Mouse (Mus musculus): ENCODE results near the gene Naf1. TPM values are rescaled to one million over a fixed set of nuclear protein-coding genes. Genes with fewer than 3 reads are reported as not detected.

The Naf1 gene
- total and polyA plus RNA-seq, 2 experiments from 2014 or later, result 2.9 to 9.1 TPM

DNA sequence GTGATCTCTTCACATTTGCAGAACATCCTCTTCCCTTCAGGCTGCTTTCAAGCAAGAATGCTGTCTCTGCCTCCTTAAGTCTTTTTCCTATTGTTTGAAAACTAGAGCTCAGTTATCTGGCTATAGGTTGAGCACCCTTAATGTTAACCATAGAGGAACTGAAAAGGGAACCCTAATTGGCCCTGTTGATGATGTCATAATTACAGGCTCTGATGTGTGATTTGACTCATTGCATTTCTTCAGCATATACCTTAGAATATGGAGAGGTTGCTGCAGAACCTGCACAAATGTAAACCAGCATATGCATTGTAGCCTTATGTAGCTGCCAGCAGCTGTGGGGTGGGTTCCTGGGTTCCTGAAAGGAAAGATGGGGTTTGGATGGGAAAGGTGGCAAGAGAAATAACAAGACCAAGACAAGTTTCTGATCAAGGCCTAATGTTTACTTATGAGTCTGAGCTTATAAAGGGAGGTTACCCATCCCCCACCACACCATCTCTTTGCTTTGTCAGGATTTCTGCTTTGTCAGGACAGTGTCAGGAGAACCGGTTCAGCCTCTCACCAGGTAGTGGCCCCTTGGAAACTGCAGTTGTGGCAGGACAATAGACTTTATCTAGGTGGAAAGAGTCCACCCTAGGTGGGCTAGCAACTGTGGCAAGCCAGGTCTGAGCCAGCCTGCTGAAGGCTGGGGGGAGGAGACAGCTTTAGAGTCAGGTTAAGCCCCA lies 9.4 kb downstream of the Naf1 start:
- Histone ChIP-seq H3K4me3 (ENCODE audit: low read length) (no peak overlapping the region), H3K36me3 (ENCODE audit: insufficient read depth, low read length) (no peaks in the 10 kb centered on the region), H3K27me3 (ENCODE audit: insufficient read depth, low read length) (no peaks in the 10 kb centered on the region), H3K9me3 (ENCODE audit: low read length) (no peaks in the 10 kb centered on the region), H3K9ac (replicated peaks; ENCODE audit: low read length) (no peak overlapping the region), H3K4me2 (ENCODE audit: low read depth, low read length) (no peak overlapping the region), H3K4me1 (ENCODE audit: insufficient read depth, low read length) (no peaks in the 10 kb centered on the region), H3K27ac (no peak overlapping the region)
- TF ChIP-seq CTCF (IDR thresholded peaks at IDR 0.05; ENCODE audit: low read depth), result no peak
- WGBS, result 15% methylated on average over 1 of the region's 1 CpGs
- DNase-seq (ENCODE audit: low spot score) (no peak), ATAC-seq (no peak)

DNA sequence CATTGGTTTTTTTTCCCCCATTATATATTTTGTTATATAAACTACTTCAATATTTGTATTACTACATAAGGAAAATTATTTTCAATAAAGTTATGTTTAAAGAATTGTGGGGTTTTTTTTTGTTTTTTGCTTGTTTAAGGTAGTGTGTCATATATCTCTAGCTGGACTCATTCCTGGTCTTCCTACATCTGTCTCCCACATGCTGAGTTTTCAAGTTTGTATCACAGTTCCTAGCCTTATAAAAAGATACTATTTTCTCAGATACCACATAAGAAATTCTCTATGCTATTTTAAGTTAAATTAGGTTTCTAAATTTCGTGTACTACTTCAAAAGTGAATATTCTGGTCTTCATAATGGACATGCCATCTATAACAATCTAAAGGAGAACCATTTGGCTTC lies 23.8 kb downstream of the Naf1 start:
- Histone ChIP-seq H3K9me3 (ENCODE audit: low read length) (no peaks in the 10 kb centered on the region), H3K9ac (replicated peaks; ENCODE audit: low read length) (no peak overlapping the region), H3K4me3 (ENCODE audit: low read length) (no peak overlapping the region), H3K27ac (no peak overlapping the region), H3K4me2 (ENCODE audit: low read depth, low read length) (no peak overlapping the region), H3K36me3 (ENCODE audit: insufficient read depth, low read length) (no peaks in the 10 kb centered on the region), H3K27me3 (ENCODE audit: insufficient read depth, low read length) (no peaks in the 10 kb centered on the region), H3K4me1 (ENCODE audit: insufficient read depth, low read length) (no peaks in the 10 kb centered on the region)
- ATAC-seq (no peak), DNase-seq (ENCODE audit: low spot score) (no peak)
- 77% methylated on average over 1 of the region's 1 CpGs for WGBS
- no peak for TF ChIP-seq CTCF (IDR thresholded peaks at IDR 0.05; ENCODE audit: low read depth)

DNA sequence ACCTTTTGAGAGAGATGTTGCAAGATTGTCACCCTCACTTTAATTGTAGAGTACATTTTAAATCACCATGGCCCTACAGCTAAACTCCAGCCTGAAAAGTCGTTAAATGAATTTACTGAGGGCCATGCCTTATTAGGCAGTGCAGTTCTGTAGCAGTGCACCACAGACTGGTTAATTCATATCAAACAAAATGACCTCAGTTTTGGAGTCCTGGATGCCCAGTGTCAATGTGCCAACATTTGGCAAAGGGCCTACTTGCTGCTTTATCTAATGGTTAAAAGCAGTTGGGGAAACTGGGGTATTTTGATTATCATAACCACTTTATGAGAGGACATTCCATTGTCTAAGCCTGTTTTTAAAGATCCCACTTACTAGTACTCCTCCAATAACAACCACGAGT lies 31.9 kb downstream of the Naf1 start:
- WGBS, result 89% methylated on average over 2 of the region's 2 CpGs
- ATAC-seq, result no peak
- no peak for TF ChIP-seq CTCF (IDR thresholded peaks at IDR 0.05; ENCODE audit: low read depth)

DNA sequence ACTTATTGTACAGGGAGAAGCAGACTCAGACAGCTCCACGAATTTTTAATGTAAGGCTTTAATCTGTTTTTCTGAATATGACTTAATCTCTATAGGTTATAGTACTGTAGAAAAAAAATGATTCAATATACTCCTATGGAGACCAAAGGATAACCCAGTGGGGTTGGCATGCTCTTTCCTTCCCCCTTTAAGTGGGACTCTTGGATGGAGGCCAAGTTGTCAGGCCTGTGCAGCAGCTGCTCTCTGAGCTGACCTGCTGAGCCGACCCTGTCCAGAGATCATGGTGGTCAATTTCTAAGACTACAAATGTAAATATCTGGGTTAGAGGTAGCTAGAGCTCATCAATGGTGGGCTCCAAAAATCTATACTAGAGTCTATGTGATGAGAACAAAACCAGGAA lies 45.0 kb downstream of the Naf1 start:
- no peak overlapping the region for H3K4me3 ChIP-seq (ENCODE audit: low read length)
- no peak for ATAC-seq
- WGBS, result 63% methylated on average over 2 of the region's 2 CpGs
- H3K9me3 ChIP-seq (ENCODE audit: low read length), result no peaks in the 10 kb centered on the region
- peak; percentile 16 for DNase-seq (ENCODE audit: low spot score)
- H3K9ac ChIP-seq (replicated peaks; ENCODE audit: low read length), result no peak overlapping the region
- H3K4me2 ChIP-seq (ENCODE audit: low read depth, low read length), result no peak overlapping the region
- no peaks in the 10 kb centered on the region for H3K4me1 ChIP-seq (ENCODE audit: insufficient read depth, low read length)
- H3K27me3 ChIP-seq (ENCODE audit: insufficient read depth, low read length), result no peaks in the 10 kb centered on the region
- H3K36me3 ChIP-seq (ENCODE audit: insufficient read depth, low read length), result no peaks in the 10 kb centered on the region
- no peak for TF ChIP-seq CTCF (IDR thresholded peaks at IDR 0.05; ENCODE audit: low read depth)
- H3K27ac ChIP-seq, result no peak overlapping the region

More for the DNA sequence above, 31.9 kb downstream of the Naf1 start:
- Histone ChIP-seq H3K4me3 (ENCODE audit: low read length) (no peak overlapping the region), H3K4me1 (ENCODE audit: insufficient read depth, low read length) (no peaks in the 10 kb centered on the region), H3K9ac (replicated peaks; ENCODE audit: low read length) (no peak overlapping the region), H3K27me3 (ENCODE audit: insufficient read depth, low read length) (no peaks in the 10 kb centered on the region), H3K9me3 (ENCODE audit: low read length) (no peaks in the 10 kb centered on the region), H3K36me3 (ENCODE audit: insufficient read depth, low read length) (no peaks in the 10 kb centered on the region), H3K27ac (no peak overlapping the region), H3K4me2 (ENCODE audit: low read depth, low read length) (no peak overlapping the region)
- DNase-seq (ENCODE audit: low spot score), result no peak

DNA sequence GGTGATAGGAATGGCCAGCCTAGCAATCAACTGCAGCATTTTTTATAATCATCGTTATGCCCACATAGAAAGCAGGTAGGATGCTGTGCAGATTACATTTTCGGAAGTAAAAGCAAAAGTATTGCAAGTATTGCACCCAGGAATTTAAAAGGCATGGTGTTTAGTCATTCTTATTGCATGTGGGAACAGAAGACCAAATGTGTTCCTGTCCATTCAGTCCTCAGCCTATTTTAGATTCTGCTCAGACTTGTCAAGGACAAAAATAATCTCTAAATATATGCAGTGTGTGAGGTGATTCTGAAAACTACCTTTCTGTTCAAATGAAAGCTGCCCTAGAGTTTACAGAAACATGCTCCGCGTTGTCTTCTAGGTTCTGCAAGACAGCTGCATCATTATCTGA lies 45.5 kb downstream of the Naf1 start:
- TF ChIP-seq CTCF (IDR thresholded peaks at IDR 0.05; ENCODE audit: low read depth), result no peak
- H3K27me3 ChIP-seq (ENCODE audit: insufficient read depth, low read length), result no peaks in the 10 kb centered on the region

DNA sequence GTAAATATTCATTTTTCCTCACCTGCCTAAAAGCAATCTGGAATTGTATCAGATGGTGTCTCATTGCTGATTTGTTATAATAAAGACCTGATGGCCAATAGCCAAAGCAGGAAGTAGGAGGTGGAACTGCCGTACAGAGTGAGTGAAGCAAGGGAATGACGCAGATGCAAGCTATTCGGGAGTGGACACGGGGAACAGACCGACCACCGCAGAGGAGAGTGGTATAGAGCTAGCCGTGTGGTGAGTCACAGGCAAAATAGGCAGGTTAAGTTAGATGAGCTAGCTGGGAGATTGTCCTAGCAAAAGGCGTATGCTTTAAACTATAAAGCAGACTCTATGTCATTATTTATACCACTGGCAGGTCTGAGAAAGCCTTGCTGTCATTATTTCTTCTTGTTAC lies 46.1 kb downstream of the Naf1 start:
- Histone ChIP-seq H3K4me2 (ENCODE audit: low read depth, low read length) (no peak overlapping the region), H3K4me3 (ENCODE audit: low read length) (no peak overlapping the region), H3K9ac (replicated peaks; ENCODE audit: low read length) (no peak overlapping the region), H3K4me1 (ENCODE audit: insufficient read depth, low read length) (peaks cover 3% of the 10 kb centered on the region; the same call in 1 of the 2 replicates), H3K9me3 (ENCODE audit: low read length) (no peaks in the 10 kb centered on the region), H3K36me3 (ENCODE audit: insufficient read depth, low read length) (no peaks in the 10 kb centered on the region), H3K27ac (no peak overlapping the region), H3K27me3 (ENCODE audit: insufficient read depth, low read length) (no peaks in the 10 kb centered on the region)
- TF ChIP-seq CTCF (IDR thresholded peaks at IDR 0.05; ENCODE audit: low read depth), result no peak
- DNase-seq (ENCODE audit: low spot score) (no peak), ATAC-seq (no peak)
- 85% methylated on average over 8 of the region's 8 CpGs for WGBS

More for the DNA sequence above, 45.5 kb downstream of the Naf1 start:
- Histone ChIP-seq H3K4me1 (ENCODE audit: insufficient read depth, low read length) (peaks cover under 1% of the 10 kb centered on the region; the same call in 1 of the 2 replicates), H3K4me3 (ENCODE audit: low read length) (no peak overlapping the region), H3K9ac (replicated peaks; ENCODE audit: low read length) (no peak overlapping the region), H3K4me2 (ENCODE audit: low read depth, low read length) (no peak overlapping the region), H3K27ac (no peak overlapping the region), H3K36me3 (ENCODE audit: insufficient read depth, low read length) (no peaks in the 10 kb centered on the region), H3K9me3 (ENCODE audit: low read length) (no peaks in the 10 kb centered on the region)
- ATAC-seq (no peak), DNase-seq (ENCODE audit: low spot score) (no peak)
- WGBS, result 90% methylated on average over 4 of the region's 4 CpGs

DNA sequence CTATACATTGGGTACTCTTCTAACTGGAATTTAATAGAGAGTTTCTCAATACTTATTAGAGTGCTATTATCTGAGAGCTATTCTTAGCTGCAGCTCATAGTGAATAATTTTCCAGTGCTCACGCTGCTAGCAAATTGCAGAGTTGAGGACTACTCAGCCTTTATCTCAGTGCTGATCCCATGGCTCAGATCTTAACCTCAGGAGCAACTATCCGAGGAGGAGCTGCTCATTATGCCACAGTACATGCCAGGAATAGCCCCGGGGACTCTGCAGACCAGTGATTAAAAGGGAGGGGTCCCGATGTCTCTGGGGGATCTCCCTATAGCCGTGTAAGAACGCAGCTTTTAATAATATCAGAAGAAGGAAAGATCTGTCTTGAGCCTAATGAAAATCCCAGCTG lies 50.7 kb downstream of the Naf1 start:
- DNase-seq (ENCODE audit: low spot score) (peak; percentile 14), ATAC-seq (peak; percentile 56)
- H3K9me3 ChIP-seq (ENCODE audit: low read length), result no peaks in the 10 kb centered on the region
- H3K4me3 ChIP-seq (ENCODE audit: low read length), result no peak overlapping the region
- no peak overlapping the region for H3K4me2 ChIP-seq (ENCODE audit: low read depth, low read length)
- H3K27ac ChIP-seq, result no peak overlapping the region
- WGBS, result 21% methylated on average over 6 of the region's 6 CpGs
- H3K9ac ChIP-seq (replicated peaks; ENCODE audit: low read length), result no peak overlapping the region
- H3K4me1 ChIP-seq (ENCODE audit: insufficient read depth, low read length), result peaks cover 3% of the 10 kb centered on the region; the same call in 1 of the 2 replicates
- no peaks in the 10 kb centered on the region for H3K36me3 ChIP-seq (ENCODE audit: insufficient read depth, low read length)
- no peaks in the 10 kb centered on the region for H3K27me3 ChIP-seq (ENCODE audit: insufficient read depth, low read length)
- no peak for TF ChIP-seq CTCF (IDR thresholded peaks at IDR 0.05; ENCODE audit: low read depth)

All from hindbrain, postnatal 0 days (tissue).